Mouse (Mus musculus) small intestine, adult 2 months (tissue): ENCODE data around the gene Ap4b1.

Source experiments
- CTCF ChIP-seq: fragments of 200-500 bp; IDR thresholded peaks from 2 replicates; pipeline ENCODE4 v1.5.1; 2012; ENCODE audit warnings: low read depth, mild to moderate bottlenecking, control low read depth, inconsistent platforms, low read length, moderate library complexity, mixed read lengths; ENCODE audit not compliant: insufficient replicate concordance, insufficient read length; ENCODE audit errors: extremely low read depth
- POLR2A ChIP-seq: fragments of 200-500 bp; IDR thresholded peaks from 2 replicates; pipeline ENCODE4 v1.6.1; 2012; ENCODE audit warnings: low read depth, mild to moderate bottlenecking, control low read depth, inconsistent platforms, low read length, moderate library complexity

- TF ChIP-seq POLR2A: no peak
- no peak for TF ChIP-seq CTCF
Observed at GRCm38 (mm10) chr3:103851481-103851880, 42.2 kb downstream of the Ap4b1 start.
